Mouse (Mus musculus): ENCODE results near the gene Selp. TPM values are rescaled to one million over a fixed set of nuclear protein-coding genes. Genes with fewer than 3 reads are reported as not detected.

Selp gene
- polyA plus RNA-seq, 1 experiment from 2014 or later = 0.16 TPM

GRCm38 (mm10) chr1:164158571-164158970 is 43.5 kb downstream of the Selp start:
- no peak overlapping the region for H3K4me3 ChIP-seq (replicated peaks)
- ATAC-seq = no peak
- no peak overlapping the region for H3K9ac ChIP-seq
- no peaks in the 10 kb centered on the region for H3K4me1 ChIP-seq (replicated peaks)
- no peaks in the 10 kb centered on the region for H3K27me3 ChIP-seq (replicated peaks)
- no peaks in the 10 kb centered on the region for H3K9me3 ChIP-seq
- WGBS = 72% methylated on average over 4 of the region's 4 CpGs
- H3K36me3 ChIP-seq = no peaks in the 10 kb centered on the region
- H3K27ac ChIP-seq = no peak overlapping the region
- no peak overlapping the region for H3K4me2 ChIP-seq (replicated peaks)

- no peak overlapping the region for H3K27ac ChIP-seq
- WGBS = 87% methylated on average over 2 of the region's 2 CpGs
- no peaks in the 10 kb centered on the region for H3K27me3 ChIP-seq (replicated peaks)
- no peak overlapping the region for H3K4me2 ChIP-seq (replicated peaks)
- no peak for ATAC-seq
- H3K9ac ChIP-seq = no peak overlapping the region
- H3K9me3 ChIP-seq = no peaks in the 10 kb centered on the region
- H3K4me3 ChIP-seq (replicated peaks) = no peak overlapping the region
- H3K4me1 ChIP-seq (replicated peaks) = no peaks in the 10 kb centered on the region
- no peaks in the 10 kb centered on the region for H3K36me3 ChIP-seq
Observed at GRCm38 (mm10) chr1:164159781-164160180, 44.7 kb downstream of the Selp start.

- Histone ChIP-seq H3K27me3 (replicated peaks) (no peaks in the 10 kb centered on the region), H3K36me3 (no peaks in the 10 kb centered on the region), H3K4me3 (replicated peaks) (no peak overlapping the region), H3K27ac (no peak overlapping the region), H3K4me1 (replicated peaks) (no peaks in the 10 kb centered on the region), H3K4me2 (replicated peaks) (no peak overlapping the region), H3K9me3 (no peaks in the 10 kb centered on the region), H3K9ac (no peak overlapping the region)
- ATAC-seq = peak; percentile 87
- 62% methylated on average over 5 of the region's 5 CpGs for WGBS
Observed at GRCm38 (mm10) chr1:164162745-164163144, 47.7 kb downstream of the Selp start.

- Histone ChIP-seq H3K9me3 (no peaks in the 10 kb centered on the region), H3K27ac (no peak overlapping the region), H3K36me3 (no peaks in the 10 kb centered on the region), H3K4me3 (replicated peaks) (no peak overlapping the region), H3K4me1 (replicated peaks) (no peaks in the 10 kb centered on the region), H3K27me3 (replicated peaks) (no peaks in the 10 kb centered on the region), H3K4me2 (replicated peaks) (no peak overlapping the region), H3K9ac (no peak overlapping the region)
- 72% methylated on average over 4 of the region's 4 CpGs for WGBS
- ATAC-seq = no peak
Observed at GRCm38 (mm10) chr1:164168818-164169217, 53.8 kb downstream of the Selp start.

GRCm38 (mm10) chr1:164170434-164170833 is 55.4 kb downstream of the Selp start:
- H3K36me3 ChIP-seq = no peaks in the 10 kb centered on the region
- no peaks in the 10 kb centered on the region for H3K4me1 ChIP-seq (replicated peaks)
- no peaks in the 10 kb centered on the region for H3K27me3 ChIP-seq (replicated peaks)
- no peak overlapping the region for H3K4me2 ChIP-seq (replicated peaks)
- H3K27ac ChIP-seq = no peak overlapping the region
- no peak overlapping the region for H3K4me3 ChIP-seq (replicated peaks)
- H3K9ac ChIP-seq = no peak overlapping the region
- no peaks in the 10 kb centered on the region for H3K9me3 ChIP-seq
- no peak for ATAC-seq
- 76% methylated on average over 2 of the region's 2 CpGs for WGBS

- Histone ChIP-seq H3K9me3 (no peaks in the 10 kb centered on the region), H3K4me1 (replicated peaks) (no peaks in the 10 kb centered on the region), H3K27me3 (replicated peaks) (no peaks in the 10 kb centered on the region), H3K36me3 (no peaks in the 10 kb centered on the region), H3K9ac (no peak overlapping the region), H3K4me2 (replicated peaks) (no peak overlapping the region), H3K4me3 (replicated peaks) (no peak overlapping the region), H3K27ac (no peak overlapping the region)
- WGBS = 84% methylated on average over 4 of the region's 4 CpGs
- no peak for ATAC-seq
Observed at GRCm38 (mm10) chr1:164173145-164173544, 58.1 kb downstream of the Selp start.

GRCm38 (mm10) chr1:164176856-164177255 is 61.8 kb downstream of the Selp start:
- no peaks in the 10 kb centered on the region for H3K27me3 ChIP-seq (replicated peaks)
- no peak overlapping the region for H3K9ac ChIP-seq
- no peak overlapping the region for H3K4me2 ChIP-seq (replicated peaks)
- H3K4me1 ChIP-seq (replicated peaks) = no peaks in the 10 kb centered on the region
- H3K4me3 ChIP-seq (replicated peaks) = no peak overlapping the region
- ATAC-seq = no peak
- H3K9me3 ChIP-seq = no peaks in the 10 kb centered on the region
- H3K36me3 ChIP-seq = no peaks in the 10 kb centered on the region
- H3K27ac ChIP-seq = no peak overlapping the region

DNA sequence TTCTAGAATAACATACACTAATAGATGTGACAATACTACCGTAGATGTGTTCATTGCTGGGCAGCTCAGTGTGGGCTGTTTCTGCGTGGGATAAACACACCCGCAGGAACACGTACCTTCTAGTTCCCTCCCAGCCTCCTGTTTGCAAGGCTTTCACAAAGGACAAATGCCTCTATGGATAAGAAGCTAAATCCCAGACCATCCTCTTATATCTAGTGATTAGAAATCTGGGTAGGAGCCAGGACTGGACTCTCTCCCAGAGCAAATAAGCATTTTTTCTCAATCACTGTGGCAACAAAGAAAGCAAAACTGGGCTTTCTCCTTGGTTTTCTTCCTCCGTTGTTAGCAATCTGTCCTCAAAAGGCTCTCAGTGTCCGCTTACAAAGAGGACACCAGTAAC is 63.4 kb downstream of the Selp start:
- H3K36me3 ChIP-seq = no peaks in the 10 kb centered on the region
- H3K4me2 ChIP-seq (replicated peaks) = no peak overlapping the region
- H3K4me1 ChIP-seq (replicated peaks) = no peaks in the 10 kb centered on the region
- no peak overlapping the region for H3K9ac ChIP-seq
- no peak for ATAC-seq
- no peak overlapping the region for H3K27ac ChIP-seq
- no peak overlapping the region for H3K4me3 ChIP-seq (replicated peaks)
- WGBS = 81% methylated on average over 6 of the region's 6 CpGs
- no peaks in the 10 kb centered on the region for H3K27me3 ChIP-seq (replicated peaks)
- H3K9me3 ChIP-seq = no peaks in the 10 kb centered on the region

DNA sequence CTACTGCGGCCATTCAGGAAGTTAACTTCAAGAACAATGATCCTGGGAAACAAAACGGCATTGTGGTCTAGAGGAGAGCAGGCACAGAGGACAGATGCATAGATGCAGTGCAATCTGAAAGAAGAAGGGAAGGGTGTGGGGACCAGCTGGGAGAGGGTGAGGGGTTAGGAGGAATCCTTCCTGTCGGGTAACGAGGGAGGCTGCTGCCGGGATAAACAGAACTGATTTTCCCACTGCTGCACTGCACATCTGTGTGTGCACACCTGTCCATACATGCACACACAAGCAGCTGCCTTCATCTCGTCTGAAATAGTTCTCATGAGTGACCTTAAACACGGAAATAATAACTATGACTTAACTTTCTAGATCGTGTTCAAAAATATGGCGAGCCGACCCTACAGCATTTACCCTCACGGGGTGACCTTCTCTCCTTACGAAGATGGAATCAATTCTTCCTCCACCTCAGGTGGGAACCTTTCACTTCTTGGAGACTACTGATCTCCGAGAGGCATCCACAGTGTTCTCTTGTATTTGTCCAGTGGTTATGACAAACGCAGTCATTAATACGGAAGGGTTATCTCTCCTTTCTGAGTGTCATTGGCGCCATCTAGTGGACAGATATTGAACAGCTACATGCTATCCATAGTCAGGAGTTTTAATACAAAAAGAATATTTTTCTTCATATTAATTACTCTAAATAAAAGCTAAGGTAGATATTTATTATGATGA is 69.2 kb downstream of the Selp start:
- peak overlapping the region; percentile 45 for H3K4me2 ChIP-seq (replicated peaks)
- 43% methylated on average over 16 of the region's 16 CpGs for WGBS
- H3K36me3 ChIP-seq = no peaks in the 10 kb centered on the region
- no peak overlapping the region for H3K9ac ChIP-seq
- H3K9me3 ChIP-seq = no peaks in the 10 kb centered on the region
- peak; percentile 83 for ATAC-seq
- no peaks in the 10 kb centered on the region for H3K27me3 ChIP-seq (replicated peaks)
- H3K4me1 ChIP-seq (replicated peaks) = no peaks in the 10 kb centered on the region
- no peak overlapping the region; the same call in 1 of the 2 replicates for H3K4me3 ChIP-seq (replicated peaks)
- no peak overlapping the region for H3K27ac ChIP-seq

DNA sequence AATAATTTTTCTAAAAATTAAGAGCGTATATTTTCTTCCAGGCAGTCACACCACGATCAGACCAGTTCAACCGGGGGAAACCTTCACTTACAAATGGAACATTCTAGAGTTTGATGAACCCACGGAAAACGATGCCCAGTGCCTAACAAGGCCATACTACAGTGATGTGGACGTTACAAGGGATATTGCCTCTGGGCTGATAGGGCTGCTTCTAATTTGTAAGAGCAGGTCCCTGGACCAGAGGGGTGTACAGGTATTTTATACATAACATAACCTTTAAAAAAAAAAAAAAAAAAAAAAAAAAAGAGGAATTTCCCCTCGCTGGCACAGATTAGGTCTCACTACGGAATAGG is 69.8 kb downstream of the Selp start:
- Histone ChIP-seq H3K4me2 (replicated peaks) (no peak overlapping the region), H3K36me3 (no peaks in the 10 kb centered on the region), H3K9ac (no peak overlapping the region), H3K4me1 (replicated peaks) (no peaks in the 10 kb centered on the region), H3K9me3 (no peaks in the 10 kb centered on the region), H3K27ac (no peak overlapping the region), H3K4me3 (replicated peaks) (no peak overlapping the region), H3K27me3 (replicated peaks) (no peaks in the 10 kb centered on the region)
- ATAC-seq = 0 out of 2 replicates have a peak, but pooled peaks have one; percentile 5
- 40% methylated on average over 8 of the region's 8 CpGs for whole genome bisulfite sequencing

DNA sequence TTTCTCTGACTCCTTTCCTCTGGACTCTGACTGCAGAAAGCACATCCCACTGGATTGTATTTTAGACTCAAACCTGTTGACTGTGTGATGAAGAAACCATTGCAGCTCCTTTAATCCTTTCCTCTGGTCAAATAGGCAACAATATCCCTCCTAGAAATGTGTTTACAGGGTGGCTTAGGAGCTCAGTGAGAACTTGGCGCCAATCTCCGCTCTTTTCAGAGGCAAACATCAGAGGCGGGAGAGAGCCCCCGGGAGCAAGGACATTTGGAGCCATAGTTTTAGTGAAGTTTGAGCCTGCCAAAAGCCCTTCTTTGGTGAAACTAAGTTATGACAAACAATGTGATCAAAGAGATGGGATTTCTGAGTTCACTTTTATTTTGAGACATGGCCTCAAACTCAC is 70.3 kb downstream of the Selp start:
- Histone ChIP-seq H3K4me2 (replicated peaks) (no peak overlapping the region), H3K4me1 (replicated peaks) (no peaks in the 10 kb centered on the region), H3K4me3 (replicated peaks) (no peak overlapping the region), H3K9me3 (no peaks in the 10 kb centered on the region), H3K27me3 (replicated peaks) (no peaks in the 10 kb centered on the region), H3K36me3 (no peaks in the 10 kb centered on the region), H3K9ac (no peak overlapping the region), H3K27ac (no peak overlapping the region)
- ATAC-seq = no peak
- WGBS = 75% methylated on average over 4 of the region's 4 CpGs

- Histone ChIP-seq H3K36me3 (no peaks in the 10 kb centered on the region), H3K27me3 (replicated peaks) (no peaks in the 10 kb centered on the region), H3K4me3 (replicated peaks) (no peak overlapping the region), H3K4me1 (replicated peaks) (no peaks in the 10 kb centered on the region), H3K27ac (no peak overlapping the region), H3K9ac (no peak overlapping the region), H3K9me3 (no peaks in the 10 kb centered on the region), H3K4me2 (replicated peaks) (no peak overlapping the region)
- peak; percentile 63; the same call in 1 of the 2 replicates for ATAC-seq
- WGBS = 73% methylated on average over 1 of the region's 1 CpGs
Observed at GRCm38 (mm10) chr1:164187002-164187560, 72.0 kb downstream of the Selp start.

- Histone ChIP-seq H3K36me3 (no peaks in the 10 kb centered on the region), H3K27me3 (replicated peaks) (no peaks in the 10 kb centered on the region), H3K4me1 (replicated peaks) (no peaks in the 10 kb centered on the region), H3K4me2 (replicated peaks) (no peak overlapping the region), H3K9ac (no peak overlapping the region), H3K4me3 (replicated peaks) (no peak overlapping the region), H3K27ac (no peak overlapping the region), H3K9me3 (no peaks in the 10 kb centered on the region)
- no peak for ATAC-seq
- WGBS = 85% methylated on average over 4 of the region's 4 CpGs
Observed at GRCm38 (mm10) chr1:164199551-164199950, 84.5 kb downstream of the Selp start.
